Mouse (Mus musculus) megakaryocyte, embryonic 14.5 days (primary cell): ENCODE results near the gene Gm21119.
"Not testable (repeated sequence)": the region's sequence is repeated elsewhere in the genome, so short reads cannot be mapped to it uniquely, and the experiment has no call there.

Source experiments
- FLI1 ChIP-seq: IDR thresholded peaks from 2 replicates; pipeline ENCODE4 v1.6.1; 2012; ENCODE audit warnings: low read length, inconsistent platforms, mixed read lengths
- GATA1 ChIP-seq: IDR thresholded peaks from 3 replicates; pipeline ENCODE4 v1.6.1; 2012; ENCODE audit warnings: mixed read lengths, low read length, inconsistent platforms, borderline replicate concordance

- not testable (repeated sequence) for TF ChIP-seq GATA1, FLI1
These were observed 16.0 kb downstream of the Gm21119 start for GRCm38 (mm10) chr8:20630766-20631165.
